Mouse (Mus musculus): Measurements from ENCODE around the gene Nfia.

Gene Nfia

DNA sequence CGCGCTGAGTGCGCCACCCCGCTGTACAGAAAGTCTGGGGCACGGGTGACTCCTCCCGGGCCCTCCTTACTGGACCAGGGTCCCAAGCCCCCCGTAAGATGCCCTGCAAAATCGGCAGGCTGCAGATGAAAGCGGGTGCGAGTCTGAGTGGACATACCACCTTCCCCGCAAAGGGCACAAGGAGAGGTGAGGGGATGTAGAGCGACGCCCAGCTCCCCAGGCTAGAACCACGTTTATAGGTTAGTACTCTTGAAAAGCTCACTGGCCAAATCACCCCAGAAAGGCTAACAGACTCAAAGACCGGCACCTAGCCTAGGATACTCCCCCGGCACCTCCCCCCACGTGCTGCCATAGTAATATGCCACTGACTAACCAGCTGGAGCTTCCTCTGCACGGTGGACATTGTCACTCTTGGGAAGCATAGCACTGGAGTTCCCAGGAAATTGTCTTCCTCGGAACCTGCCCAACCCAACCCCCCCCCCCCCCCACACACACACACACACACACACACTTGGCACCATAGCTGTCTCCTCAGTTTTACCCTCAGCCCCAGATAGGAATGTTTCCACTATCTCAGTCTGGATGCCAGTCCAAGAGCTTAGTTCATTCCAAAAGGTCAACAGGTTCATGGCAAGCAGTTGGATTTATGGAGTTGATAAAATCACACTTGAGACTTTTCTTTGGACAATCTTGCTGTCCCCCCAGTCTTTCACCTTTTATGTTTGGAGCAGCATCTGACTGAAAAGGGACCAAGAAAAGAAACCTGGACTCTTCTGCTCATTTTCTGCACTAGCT lies 26.2 kb upstream of the Nfia start:
- no peak for TF ChIP-seq POU5F1 (IDR thresholded peaks at IDR 0.05; ENCODE audit: borderline replicate concordance, low read length)
- no peak for TF ChIP-seq CTCF (conservative IDR thresholded peaks at IDR 0.05; ENCODE audit: low read length)
- no peak for TF ChIP-seq NANOG (IDR thresholded peaks at IDR 0.05; ENCODE audit: borderline replicate concordance, low read length)
- Histone ChIP-seq H3K4me1 (replicated peaks; ENCODE audit: low read depth, low read length) (peaks cover 14% of the 10 kb centered on the region; the same call in 1 of the 2 replicates), H3K4me3 (replicated peaks; ENCODE audit: low read length) (peak overlapping the region; percentile 64), H3K9me3 (ENCODE audit: low read length) (no peaks in the 10 kb centered on the region), H3K27me3 (ENCODE audit: insufficient read depth, low read length) (peaks cover 49% of the 10 kb centered on the region), H3K36me3 (ENCODE audit: insufficient read depth, low read length) (no peaks in the 10 kb centered on the region)

DNA sequence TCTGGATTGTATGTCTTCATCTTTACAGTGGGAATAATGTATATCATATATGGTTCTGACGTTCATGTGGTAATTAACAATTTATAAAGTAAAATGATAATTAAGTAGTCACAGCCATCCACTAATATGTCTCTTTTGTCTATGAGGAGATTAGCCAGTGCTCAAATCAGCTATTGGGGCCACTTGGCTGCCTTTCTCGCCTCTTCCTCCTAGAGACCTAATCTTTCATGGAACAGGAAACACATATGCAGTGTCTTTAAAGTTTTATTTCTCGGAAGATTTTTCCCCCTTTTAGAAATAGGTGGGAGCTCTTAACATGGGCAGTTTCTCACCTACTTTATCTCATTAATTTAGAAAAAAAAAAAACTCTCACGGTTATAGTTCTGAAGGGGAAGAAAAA lies 22.1 kb upstream of the Nfia start:
- Histone ChIP-seq H3K9me3 (ENCODE audit: low read length) (no peaks in the 10 kb centered on the region), H3K4me3 (replicated peaks; ENCODE audit: low read length) (no peak overlapping the region), H3K4me1 (replicated peaks; ENCODE audit: low read depth, low read length) (peaks cover 27% of the 10 kb centered on the region), H3K27me3 (ENCODE audit: insufficient read depth, low read length) (peaks cover 78% of the 10 kb centered on the region), H3K36me3 (ENCODE audit: insufficient read depth, low read length) (no peaks in the 10 kb centered on the region)
- TF ChIP-seq NANOG (IDR thresholded peaks at IDR 0.05; ENCODE audit: borderline replicate concordance, low read length) (no peak), POU5F1 (IDR thresholded peaks at IDR 0.05; ENCODE audit: borderline replicate concordance, low read length) (no peak), CTCF (conservative IDR thresholded peaks at IDR 0.05; ENCODE audit: low read length) (no peak)

DNA sequence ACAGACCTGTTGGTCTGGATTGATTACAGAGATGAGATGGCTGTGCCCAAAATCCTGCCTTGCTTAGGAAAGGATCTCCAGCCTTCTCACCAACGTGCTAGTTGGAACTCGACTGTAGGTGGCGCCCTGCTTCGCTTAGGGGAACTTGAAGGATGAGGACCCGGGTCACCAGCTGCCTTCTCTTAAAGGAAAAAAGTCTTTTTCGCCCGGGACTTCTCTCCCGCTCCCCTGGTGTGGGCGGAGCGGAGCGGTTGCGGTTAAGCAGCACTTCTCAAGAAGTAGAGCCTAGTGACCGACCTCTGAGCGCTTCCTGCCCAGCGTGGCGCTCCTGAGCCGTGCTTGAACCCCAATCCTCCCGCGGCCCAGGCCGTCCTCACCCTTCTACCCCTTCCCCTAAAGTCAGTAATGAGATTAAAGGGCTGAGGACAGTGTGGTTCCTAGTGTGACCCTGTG lies 21.5 kb upstream of the Nfia start:
- H3K36me3 ChIP-seq (ENCODE audit: insufficient read depth, low read length) = no peaks in the 10 kb centered on the region
- H3K4me3 ChIP-seq (replicated peaks; ENCODE audit: low read length) = peak overlapping the region; percentile 63
- peaks cover 22% of the 10 kb centered on the region for H3K4me1 ChIP-seq (replicated peaks; ENCODE audit: low read depth, low read length)
- TF ChIP-seq CTCF (conservative IDR thresholded peaks at IDR 0.05; ENCODE audit: low read length) = peak; percentile 41
- no peak for TF ChIP-seq NANOG (IDR thresholded peaks at IDR 0.05; ENCODE audit: borderline replicate concordance, low read length)
- TF ChIP-seq POU5F1 (IDR thresholded peaks at IDR 0.05; ENCODE audit: borderline replicate concordance, low read length) = no peak
- peaks cover 79% of the 10 kb centered on the region for H3K27me3 ChIP-seq (ENCODE audit: insufficient read depth, low read length)
- no peaks in the 10 kb centered on the region for H3K9me3 ChIP-seq (ENCODE audit: low read length)

DNA sequence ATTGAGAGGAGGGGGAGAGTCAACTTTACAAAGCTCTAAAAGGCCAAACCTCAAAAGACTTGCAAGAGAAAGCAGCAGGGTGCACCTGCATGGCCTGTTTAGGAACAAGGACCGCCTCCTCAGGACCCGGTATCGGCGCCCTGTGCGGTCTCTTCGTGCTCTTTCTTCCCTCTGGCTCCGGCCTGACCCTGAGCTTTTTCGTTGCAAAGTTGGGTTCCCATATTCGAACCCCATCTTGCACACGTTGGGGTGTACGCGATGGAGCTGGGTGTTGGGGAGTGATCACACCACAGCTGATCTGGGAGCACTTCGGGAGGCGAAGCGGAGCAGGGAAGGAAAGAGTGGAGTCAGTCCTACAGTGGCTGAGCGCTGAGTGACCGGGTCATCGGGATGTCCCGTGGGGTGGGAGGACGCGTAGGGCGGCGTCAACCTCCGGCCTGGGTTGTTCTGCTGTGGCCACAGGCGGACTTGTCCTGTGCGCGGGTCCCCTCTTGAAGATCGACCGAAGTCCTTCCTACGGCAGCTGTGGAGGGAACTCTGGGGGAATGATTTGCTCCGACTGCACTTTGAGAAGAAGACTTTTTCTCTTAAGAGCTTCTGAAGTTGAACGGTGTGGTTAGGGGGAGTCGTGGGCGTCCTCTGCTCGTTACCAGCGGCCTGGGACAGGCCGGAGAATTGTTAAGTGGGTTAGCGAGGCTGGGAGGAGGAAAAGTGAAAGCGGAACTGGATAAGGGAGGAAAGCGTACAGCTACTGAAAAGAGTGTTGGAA lies 20.9 kb upstream of the Nfia start:
- Histone ChIP-seq H3K4me3 (replicated peaks; ENCODE audit: low read length) (peak overlapping the region; percentile 63), H3K27me3 (ENCODE audit: insufficient read depth, low read length) (peaks cover 79% of the 10 kb centered on the region), H3K4me1 (replicated peaks; ENCODE audit: low read depth, low read length) (peaks cover 20% of the 10 kb centered on the region), H3K36me3 (ENCODE audit: insufficient read depth, low read length) (no peaks in the 10 kb centered on the region), H3K9me3 (ENCODE audit: low read length) (no peaks in the 10 kb centered on the region)
- TF ChIP-seq NANOG (IDR thresholded peaks at IDR 0.05; ENCODE audit: borderline replicate concordance, low read length) (no peak), POU5F1 (IDR thresholded peaks at IDR 0.05; ENCODE audit: borderline replicate concordance, low read length) (no peak), CTCF (conservative IDR thresholded peaks at IDR 0.05; ENCODE audit: low read length) (no peak)

DNA sequence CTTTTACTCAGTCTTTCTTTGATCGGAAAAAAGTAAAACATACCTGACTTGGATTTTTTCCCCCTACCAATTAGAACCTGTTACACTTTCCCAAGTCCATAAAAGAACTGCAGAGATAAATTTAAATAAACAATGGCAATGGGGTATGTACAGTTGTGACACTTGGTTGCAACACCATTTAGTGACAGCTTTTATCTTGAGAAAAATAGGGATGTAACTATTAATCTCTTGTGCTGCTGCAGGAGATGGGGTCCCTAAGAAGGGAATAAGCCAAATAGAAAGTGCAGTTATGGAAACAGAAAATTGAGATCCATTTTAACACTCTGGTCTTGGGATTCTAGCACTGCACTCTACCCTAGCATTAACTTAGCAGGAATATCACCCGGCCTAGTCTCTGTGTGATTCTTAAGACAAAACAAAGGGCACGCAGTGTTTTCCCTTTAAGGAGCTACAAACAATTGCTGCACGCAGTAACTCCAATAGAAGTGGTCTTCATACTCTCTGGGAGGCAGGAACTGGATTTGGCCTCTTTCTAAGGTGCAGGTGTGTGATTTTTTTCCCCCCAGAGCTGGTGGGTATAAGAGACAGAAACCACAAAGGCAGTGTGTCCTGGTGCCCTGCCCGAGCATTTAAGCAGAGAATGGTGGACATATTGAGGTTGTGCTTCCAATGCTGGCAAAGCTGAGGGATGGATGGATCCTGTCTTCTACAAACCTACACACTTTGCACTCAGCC lies 20.1 kb upstream of the Nfia start:
- H3K36me3 ChIP-seq (ENCODE audit: insufficient read depth, low read length) = no peaks in the 10 kb centered on the region
- H3K9me3 ChIP-seq (ENCODE audit: low read length) = no peaks in the 10 kb centered on the region
- H3K27me3 ChIP-seq (ENCODE audit: insufficient read depth, low read length) = peaks cover 84% of the 10 kb centered on the region
- no peak for TF ChIP-seq CTCF (conservative IDR thresholded peaks at IDR 0.05; ENCODE audit: low read length)
- no peak for TF ChIP-seq POU5F1 (IDR thresholded peaks at IDR 0.05; ENCODE audit: borderline replicate concordance, low read length)
- no peak for TF ChIP-seq NANOG (IDR thresholded peaks at IDR 0.05; ENCODE audit: borderline replicate concordance, low read length)
- H3K4me1 ChIP-seq (replicated peaks; ENCODE audit: low read depth, low read length) = peaks cover 20% of the 10 kb centered on the region
- no peak overlapping the region for H3K4me3 ChIP-seq (replicated peaks; ENCODE audit: low read length)

DNA sequence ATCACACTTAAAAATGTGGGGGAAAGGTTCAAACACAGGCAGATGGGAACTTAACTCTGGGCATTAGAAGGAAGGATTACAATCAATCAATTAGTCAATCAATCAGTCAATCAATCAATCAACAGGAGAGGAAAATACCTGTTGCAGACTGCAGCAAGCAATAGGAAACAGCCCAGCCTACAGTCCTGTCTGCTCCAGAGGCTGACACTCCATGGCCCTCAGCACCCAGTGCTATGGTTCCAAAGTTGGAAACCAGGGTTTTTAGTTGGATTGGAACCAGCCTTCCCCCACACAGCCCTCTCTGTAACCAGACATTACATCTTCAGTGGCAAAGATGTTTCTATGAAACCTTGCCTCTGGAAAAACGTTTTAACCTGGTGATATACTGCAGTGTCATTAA lies 19.0 kb upstream of the Nfia start:
- no peak for TF ChIP-seq CTCF (conservative IDR thresholded peaks at IDR 0.05; ENCODE audit: low read length)
- H3K4me3 ChIP-seq (replicated peaks; ENCODE audit: low read length) = no peak overlapping the region
- no peaks in the 10 kb centered on the region for H3K36me3 ChIP-seq (ENCODE audit: insufficient read depth, low read length)
- H3K27me3 ChIP-seq (ENCODE audit: insufficient read depth, low read length) = peaks cover 89% of the 10 kb centered on the region
- H3K4me1 ChIP-seq (replicated peaks; ENCODE audit: low read depth, low read length) = peaks cover 25% of the 10 kb centered on the region
- no peaks in the 10 kb centered on the region; the same call in 1 of the 2 replicates for H3K9me3 ChIP-seq (ENCODE audit: low read length)

DNA sequence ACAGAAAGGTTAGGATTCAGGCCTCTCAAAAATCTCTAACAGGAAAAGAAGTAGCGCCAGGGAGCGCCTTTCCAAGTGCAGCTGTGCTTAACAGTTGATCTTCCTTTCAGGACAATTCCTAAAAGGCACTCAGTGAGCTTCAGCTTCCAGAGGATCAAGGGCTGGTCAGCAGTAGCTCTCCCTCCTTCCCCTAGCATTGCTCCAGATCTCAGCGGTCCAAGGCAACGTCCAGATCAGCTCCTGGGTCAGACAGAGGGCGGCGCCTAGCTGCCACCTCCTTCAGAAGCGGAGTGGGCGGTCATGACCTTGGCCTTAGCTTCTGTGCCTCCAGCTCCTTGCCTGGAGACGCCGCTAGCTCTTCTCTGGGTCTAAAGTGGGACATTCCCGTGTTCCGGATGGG lies 18.3 kb upstream of the Nfia start:
- H3K9me3 ChIP-seq (ENCODE audit: low read length) = peaks cover 5% of the 10 kb centered on the region
- TF ChIP-seq CTCF (conservative IDR thresholded peaks at IDR 0.05; ENCODE audit: low read length) (no peak), NANOG (IDR thresholded peaks at IDR 0.05; ENCODE audit: borderline replicate concordance, low read length) (no peak), POU5F1 (IDR thresholded peaks at IDR 0.05; ENCODE audit: borderline replicate concordance, low read length) (no peak)
- no peaks in the 10 kb centered on the region for H3K36me3 ChIP-seq (ENCODE audit: insufficient read depth, low read length)
- H3K4me3 ChIP-seq (replicated peaks; ENCODE audit: low read length) = no peak overlapping the region
- H3K4me1 ChIP-seq (replicated peaks; ENCODE audit: low read depth, low read length) = peaks cover 25% of the 10 kb centered on the region
- H3K27me3 ChIP-seq (ENCODE audit: insufficient read depth, low read length) = peaks cover 93% of the 10 kb centered on the region
